Mouse (Mus musculus): ENCODE results near the gene Zmpste24.

- no peak for TF ChIP-seq POLR2A (IDR thresholded peaks at IDR 0.05; ENCODE audit: insufficient read depth, low read depth, low read length)
- TF ChIP-seq EP300 (IDR thresholded peaks at IDR 0.05; ENCODE audit: insufficient read depth, low read depth, low read length), result no peak
Observed at GRCm38 (mm10) chr4:121020040-121020790, 77.8 kb downstream of the Zmpste24 start.
